Mouse (Mus musculus) embryo, embryonic 11 days (tissue): ENCODE measurements around the gene Vti1a.

Source experiments
- DNase-seq: peaks from one replicate; pipeline ENCODE4 v3.0.0-alpha.2; 2015

Vti1a gene

DNA sequence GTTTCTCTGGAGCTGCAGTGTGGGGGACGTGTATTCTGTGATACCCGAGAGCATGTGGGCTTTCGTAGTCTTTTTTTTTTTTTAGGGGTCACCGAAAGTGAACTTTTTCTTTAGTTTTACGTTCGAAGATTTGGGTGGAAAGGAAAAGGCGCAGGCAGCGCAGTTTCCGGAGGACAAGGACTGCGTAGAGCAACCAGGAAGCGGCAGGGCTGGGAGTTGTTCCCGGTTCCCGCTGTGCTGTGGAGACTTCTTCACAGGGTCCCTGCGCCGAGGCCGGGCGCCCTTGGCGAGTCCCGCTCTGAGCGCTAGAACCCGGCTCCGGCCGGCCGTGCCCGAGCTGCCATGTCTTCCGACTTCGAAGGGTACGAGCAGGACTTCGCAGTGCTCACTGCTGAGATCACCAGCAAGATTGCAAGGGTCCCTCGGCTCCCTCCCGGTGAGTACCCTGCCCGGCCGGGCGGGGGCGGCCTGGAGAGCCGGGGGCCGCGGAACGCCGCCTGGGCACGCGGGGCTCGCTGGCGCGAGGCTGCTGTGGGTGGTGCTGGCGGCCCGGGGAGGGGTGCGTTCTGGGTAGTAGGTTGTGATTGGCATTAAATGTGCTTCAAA lies at the start of gene Vti1a:
TSS of gene Vti1a (plus strand) at position 187 of the 606 bp plus-strand sequence.
- peak; percentile 93 for DNase-seq

DNA sequence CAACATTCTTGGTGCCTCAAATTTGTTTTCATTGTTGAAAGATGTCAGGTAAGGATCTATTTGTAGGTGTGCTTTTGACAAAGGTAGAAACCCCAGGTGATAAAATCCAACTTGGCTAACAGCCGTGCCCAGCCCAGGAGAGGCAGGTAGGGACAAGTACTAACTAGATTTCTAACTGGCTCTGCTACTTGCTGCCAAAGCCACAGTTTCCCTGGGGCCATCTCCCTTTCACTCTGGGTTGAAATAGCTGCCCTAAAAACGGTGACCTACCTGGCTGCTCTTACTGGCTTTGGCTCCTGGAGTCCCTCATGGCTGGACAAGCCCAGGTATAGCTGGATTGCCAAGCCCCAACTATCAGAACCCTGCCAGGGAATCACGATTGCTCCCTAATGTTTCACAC lies 49.3 kb upstream of the Vti1a start:
- no peak for DNase-seq

DNA sequence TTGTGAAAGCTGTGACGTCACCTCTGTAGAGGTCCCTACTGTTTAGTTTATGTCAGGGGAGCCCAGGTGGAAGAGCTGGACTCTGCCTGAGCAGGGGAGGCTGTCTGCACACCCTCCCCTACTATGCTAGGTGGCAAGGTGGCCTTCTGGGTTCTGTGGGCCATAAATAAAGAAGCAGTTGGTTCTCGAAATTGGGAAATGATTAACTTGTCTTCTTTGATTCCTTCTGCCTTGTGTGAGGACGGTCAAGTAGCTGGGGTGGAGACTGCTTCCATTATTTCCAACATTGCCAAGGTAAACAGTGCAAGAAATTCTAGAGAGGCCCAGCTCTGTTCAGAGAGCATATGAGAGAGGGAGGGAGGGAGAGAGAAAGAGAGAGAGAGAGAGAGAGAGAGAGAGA lies 47.9 kb upstream of the Vti1a start:
- DNase-seq = no peak

DNA sequence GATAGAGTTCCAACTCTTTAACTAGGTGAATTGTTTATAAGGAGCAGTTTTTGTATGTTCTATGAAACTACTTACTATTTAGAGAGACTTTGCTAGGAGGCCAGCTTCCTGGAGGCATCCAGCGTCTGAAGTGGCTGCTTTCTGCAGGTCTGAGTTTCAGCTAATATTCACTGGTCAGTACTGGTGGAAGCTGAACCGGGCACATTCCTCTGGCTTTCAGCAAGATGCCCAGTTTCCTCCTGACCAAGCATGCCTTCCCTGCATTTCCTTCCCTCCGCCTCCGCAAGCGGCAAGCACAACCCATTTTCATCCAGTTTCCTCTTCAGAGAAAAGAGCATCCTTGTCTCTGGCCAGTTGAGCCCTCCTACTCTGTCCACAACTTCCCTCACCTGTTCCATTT lies 47.0 kb upstream of the Vti1a start:
- DNase-seq = no peak

DNA sequence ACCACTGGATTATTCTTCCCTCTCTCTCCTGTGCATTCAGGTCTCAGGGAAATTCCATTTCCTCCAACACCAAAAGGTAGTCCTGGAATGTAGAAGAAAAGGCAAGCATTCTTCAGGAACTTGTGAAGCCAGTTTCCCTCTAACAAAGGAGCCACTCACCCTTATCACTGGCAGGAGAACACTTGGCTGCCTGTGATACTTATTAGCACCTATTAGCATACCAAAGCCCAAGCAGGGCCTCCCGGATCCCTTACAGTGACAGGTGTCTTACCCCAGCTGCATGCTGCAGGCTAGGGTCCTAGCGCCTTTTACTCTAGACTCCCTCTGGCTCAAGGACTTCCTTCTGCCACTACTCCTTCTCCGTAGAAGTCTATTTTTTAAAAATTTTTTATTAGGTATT lies 44.6 kb upstream of the Vti1a start:
- DNase-seq = peak; percentile 14

DNA sequence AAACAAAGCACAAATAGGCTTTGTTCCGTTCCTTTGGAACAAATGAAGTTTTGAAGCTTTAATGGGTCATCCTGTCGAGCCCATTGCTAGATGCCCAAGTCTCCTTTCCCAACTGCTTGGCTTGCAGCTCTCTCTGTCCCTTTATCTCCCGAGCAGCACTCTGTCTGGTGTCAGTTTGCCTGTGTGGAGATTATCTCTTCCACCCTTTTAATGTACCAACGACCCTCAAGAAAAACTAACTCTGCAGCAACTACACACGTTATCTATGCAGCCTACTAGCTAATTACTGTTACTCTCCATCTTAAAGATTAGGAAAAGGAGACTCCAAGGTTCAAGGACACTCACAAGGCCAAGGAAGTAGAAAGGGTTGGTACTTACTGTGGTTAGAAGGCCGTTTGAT lies 42.8 kb upstream of the Vti1a start:
- no peak for DNase-seq

DNA sequence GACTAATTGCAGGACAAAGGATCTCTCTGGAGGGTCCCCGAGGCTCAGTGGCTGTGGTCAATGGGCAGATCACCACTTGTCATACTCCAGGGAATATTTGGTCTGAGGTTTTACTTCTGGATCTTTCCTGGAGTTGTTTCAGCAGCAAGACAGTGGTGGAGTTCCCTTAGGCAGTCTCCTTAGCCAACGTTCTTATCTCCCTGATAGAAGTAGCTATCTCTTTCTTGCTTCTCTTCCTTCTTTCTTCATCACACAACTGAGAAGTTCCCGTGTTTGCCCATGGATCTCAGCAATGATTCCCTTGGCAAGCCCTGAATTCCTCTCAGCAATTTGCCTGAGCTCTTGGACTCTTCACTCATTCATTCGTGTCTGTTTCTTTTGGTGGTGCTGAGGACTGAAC lies 40.0 kb upstream of the Vti1a start:
- no peak for DNase-seq

DNA sequence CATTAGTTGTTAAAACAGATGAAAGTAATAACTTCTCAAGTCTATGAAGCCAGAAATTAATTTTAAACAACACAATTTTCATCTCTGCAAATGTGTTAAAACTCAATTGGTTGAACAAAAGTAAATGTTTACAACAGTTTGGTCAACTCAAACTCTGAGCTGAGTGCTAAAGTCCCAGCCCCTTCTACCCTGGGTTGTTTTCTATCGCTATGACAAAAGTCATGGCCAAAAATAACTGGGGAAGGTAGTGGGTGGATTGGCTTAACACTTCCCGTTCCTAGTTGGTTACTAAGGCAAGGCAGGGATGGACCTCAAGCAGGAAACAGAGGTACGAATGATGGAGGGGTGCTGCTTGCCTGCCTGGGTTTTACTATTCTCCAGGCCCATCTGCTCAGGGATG lies 39.3 kb upstream of the Vti1a start:
- DNase-seq = no peak

DNA sequence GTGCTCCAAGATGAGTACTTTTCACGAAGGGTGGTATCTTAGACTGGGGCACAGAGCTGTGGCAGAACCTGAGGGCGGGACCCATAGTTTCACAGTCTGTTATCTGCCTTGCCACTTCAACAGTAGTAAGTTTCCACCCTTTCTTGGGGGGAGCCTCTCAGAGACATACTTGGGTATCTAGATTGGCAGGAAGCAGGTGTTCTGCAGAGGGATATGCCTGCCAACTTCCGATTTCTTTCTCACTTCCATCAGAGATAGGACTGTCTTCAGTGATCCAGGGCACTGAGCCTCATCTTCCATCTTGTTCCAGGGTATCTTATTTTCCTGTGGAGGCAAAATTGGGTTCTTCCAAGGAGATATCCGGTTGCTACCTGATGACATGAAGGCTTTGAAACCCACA lies 32.0 kb upstream of the Vti1a start:
- no peak for DNase-seq

DNA sequence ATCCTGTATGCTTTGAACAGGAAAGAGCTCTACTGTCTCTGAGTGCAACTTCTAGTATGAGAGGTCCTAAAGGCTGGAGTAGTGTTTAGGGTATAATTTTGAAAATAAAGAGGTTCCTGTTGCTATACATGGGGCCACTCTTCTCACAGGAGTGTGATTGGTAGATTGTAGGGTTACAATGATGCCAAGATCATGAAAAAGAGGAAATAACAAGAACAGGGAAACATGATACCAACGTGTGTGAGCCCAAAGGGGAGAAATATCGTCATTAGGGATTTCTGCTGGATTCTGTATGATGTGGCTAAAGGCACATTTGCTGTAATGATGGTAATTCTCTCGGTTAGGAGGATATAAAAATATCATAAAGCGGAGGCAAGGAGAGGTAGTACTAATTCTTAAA lies 30.1 kb upstream of the Vti1a start:
- no peak for DNase-seq

DNA sequence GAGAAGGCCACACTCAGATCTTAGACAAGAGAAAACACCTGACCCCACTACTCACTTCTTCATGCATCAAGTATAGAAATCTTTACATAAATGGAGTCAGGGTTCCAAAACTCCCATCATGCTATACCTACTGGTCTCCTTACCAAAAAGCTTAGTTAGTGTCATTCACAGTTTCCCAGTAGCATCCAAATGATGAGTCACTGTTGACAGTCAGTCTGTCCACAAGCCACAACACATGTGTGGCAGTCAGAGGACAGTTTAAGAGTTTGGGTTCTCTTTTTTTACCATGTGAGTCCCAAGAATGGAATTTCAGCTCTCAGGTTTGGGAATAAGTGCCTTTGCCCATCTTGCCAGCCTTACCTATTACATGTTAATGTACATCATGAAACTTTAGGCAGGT lies 27.1 kb upstream of the Vti1a start:
- no peak for DNase-seq

DNA sequence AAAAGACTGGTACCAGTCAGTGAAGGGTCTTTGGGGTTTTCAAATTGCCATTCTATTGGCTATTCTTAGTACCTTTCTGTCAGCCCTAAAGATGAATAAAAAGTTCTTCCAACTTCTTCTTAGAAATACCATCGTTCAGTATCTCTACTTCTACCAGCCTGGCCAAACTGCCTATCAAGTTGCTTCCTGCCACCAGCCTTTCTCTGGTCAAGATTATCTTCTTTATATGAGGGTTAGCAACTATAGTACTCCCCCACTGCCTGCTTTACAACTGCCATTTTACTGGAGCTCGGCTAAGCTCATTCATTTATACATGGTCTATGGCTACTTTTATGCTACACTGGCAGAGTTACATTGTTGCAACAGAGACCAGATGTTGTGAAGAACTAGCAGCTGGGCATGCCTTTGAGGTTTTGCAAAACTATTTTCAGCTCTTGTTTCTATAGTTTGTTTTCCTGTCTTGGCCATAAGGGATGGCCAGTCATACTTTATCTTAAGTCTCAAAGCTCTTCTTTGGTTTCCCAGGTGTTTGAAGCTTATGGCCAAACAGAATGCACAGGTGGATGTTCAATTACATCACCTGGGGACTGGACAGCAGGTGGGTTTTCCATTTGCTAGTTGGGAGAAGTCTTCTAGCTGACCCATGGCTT lies 25.3 kb upstream of the Vti1a start:
- DNase-seq = no peak

DNA sequence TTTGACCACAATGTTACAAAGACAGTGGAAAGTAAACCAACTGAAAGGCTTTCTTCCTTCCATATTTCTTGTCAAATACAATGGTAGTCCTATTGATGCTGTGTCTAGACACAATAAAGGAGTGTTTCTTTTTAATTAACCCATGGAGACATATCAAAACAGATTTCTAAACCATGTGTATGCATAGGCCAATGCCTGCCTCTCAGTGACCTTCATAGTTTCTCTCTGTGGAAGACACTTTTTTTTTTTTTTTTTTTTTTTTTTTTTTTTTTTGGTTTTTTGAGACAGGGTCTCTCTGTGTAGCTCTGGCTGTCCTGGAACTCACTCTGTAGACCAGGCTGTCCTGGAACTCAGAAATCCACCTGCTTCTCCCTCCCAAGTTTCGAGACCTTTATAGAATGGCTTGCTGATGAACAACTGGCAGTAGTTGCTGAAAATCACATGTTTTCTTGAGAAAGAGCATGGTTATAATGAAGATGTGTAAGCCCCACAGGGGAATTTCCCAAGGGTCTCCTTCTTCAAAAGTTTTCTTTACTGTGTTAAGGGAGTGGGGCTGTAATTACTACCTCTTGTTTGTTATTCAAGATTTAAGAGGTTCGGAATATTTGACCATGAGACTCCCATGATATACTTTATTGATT lies 23.8 kb upstream of the Vti1a start:
- no peak for DNase-seq

DNA sequence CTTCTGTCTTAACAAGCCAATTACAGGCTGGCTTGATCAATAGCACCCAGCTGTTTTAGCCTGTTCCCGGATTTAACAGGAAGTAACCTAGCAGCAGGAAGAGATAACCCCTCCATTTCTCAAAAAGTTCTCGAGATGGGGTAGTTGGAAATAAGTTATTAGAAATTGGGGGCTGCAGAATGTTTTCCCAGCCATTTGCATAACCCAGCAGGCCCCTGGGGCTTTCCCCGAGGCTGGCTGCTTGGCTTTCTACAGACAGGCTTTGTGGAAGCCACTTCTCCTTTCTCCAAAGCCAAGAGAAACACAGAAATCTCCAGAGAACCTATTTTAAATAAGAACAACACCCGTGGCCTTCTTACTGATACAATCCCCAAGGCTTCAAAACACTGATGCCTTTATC lies 22.9 kb upstream of the Vti1a start:
- peak; percentile 9 for DNase-seq

DNA sequence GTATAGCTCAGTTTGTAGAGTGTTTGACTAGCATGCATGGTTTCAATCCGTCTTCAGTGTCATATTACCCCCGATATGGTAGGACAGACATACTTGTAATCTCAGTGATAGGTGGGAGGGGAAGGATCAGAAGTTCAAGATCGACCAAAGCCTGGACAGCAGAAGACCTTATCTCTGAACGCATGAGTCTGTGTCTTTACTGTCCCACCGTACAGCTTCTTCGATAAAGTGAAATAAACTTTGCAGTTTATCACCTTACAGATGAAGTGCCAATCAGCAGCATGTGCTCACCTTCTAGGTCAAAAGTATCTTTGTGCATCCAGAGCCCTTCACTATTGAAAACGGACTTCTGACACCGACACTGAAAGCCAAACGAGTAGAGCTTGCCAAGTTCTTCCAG lies 21.0 kb upstream of the Vti1a start:
- no peak for DNase-seq

DNA sequence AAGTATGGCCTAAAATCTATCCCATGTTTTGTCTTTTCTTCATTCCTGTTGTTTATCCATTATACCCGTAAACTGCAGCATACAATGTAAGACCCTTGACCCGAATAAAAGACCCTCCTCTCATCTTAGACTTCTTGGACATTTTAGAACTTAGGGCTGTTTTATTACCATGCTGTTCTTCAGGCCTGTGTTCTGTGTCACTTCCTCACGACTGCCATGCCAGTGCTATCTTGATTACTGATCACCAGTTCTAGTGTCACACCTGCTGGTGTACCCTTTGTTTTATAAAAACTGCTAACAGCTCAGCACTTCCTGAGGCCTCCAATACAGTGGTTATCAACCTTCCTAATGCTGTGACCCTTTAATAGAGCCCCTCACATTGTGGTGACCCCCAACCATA lies 20.5 kb upstream of the Vti1a start:
- DNase-seq = no peak

DNA sequence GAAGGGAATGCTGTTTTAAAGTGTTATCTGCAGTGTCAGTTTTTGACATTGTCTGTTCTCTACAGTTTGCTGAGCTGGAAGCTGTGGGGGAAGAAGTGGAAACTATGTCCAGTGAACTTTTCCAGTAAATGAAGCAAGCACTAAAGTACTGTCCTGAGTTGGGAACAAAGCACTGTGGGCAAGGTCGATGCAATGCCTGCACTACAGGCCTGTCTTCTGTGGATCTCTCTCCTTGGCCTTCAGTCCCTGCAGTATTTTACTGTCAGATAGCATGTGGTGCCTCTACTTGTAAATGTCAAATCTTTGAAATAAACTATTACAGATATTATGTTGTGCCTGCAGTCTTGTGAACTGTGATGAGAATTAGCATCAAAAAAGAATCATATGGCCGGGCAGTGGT lies 19.8 kb upstream of the Vti1a start:
- no peak for DNase-seq

DNA sequence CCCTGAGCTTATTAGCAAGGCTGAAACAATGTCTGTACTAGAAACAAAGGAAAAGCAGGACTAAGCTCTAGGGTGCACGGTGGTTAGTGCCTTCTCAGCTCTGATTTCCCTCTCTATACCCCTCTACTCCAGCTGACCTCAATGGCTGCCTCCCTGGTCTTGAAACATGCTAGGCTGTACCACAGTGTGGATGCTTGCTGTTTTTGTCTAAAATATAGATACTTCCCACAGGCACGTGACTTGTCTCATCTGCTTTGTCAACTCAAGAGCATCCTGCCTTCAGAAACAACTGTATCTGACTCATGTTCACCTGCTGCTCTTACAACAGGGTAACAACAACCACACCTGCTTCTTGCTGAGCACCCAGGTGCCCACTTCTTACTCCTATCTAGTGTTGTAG lies 18.6 kb upstream of the Vti1a start:
- DNase-seq = no peak

DNA sequence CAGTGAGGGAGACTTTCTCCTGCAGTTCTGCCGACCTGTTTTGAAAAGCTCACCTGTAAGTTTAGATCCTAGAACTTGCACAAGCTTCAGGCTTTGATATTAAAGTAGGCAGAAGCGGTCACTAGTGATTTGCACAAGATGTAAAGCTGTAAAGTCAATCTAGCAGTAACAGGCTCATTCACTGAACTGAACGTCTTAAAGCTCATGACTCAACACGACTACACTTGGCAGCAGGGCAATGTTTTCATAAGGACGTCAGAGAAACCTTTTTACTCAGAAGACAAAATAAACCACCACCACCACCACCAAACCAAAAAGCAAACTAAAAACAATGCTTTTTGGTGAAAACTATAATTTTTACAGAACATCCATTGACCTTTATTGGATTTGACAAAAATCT lies 18.1 kb upstream of the Vti1a start:
- DNase-seq = no peak

DNA sequence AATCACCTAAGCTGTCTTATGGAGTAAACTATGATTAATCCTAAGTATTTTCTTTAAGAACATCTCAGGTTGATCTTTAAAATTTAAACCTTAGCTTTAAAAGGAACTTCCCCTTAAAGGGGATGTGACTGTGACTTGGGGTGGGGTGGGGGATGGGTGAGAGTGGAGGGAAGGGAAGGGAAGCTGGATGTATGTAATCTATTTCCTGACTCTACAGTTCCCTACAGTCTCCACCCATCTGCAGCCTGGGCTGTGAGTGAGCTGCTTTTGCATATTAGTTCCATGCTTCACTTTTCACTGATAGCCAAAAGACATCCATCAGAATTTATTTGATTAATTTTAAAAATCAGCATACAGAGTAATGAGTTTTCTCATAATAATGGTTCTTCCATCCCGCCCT lies 16.7 kb upstream of the Vti1a start:
- no peak for DNase-seq

DNA sequence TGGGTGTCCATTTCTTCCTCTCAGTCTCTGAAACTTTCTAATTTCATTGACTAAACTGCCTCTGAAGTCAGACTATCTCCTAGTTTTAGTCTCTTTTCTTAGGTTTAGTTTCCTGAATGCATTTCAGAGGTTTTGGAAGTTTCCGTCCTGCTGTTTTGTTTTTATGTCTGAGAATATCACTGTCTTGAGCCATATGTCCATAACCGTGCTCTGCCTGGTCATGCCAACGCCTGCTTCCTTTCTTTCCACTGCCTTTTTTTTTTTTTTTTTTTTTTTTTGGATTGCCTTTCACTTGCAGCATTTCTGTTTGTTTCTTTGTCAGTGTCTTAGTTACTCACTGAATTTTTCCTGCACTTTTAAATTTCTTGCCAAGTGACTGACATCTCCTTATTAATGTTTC lies 15.6 kb upstream of the Vti1a start:
- DNase-seq = no peak

DNA sequence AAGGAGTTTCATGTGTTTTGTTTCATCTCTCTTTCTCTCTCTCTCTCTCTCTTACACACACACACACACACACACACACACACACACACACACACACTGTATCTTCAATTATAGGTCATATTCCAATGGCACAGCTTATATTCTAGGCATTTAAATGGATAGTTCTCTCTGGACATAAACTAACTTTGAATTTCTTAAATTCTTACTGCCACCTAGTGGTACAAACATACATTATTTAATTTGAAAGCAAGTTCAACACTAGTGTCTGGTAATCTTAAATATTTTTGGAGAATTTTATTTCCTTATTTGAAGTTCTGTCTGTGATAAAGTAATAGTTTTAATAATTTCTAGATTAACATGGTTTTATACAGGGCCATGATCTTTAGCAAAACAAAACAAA lies 11.1 kb upstream of the Vti1a start:
- DNase-seq = peak; percentile 45

DNA sequence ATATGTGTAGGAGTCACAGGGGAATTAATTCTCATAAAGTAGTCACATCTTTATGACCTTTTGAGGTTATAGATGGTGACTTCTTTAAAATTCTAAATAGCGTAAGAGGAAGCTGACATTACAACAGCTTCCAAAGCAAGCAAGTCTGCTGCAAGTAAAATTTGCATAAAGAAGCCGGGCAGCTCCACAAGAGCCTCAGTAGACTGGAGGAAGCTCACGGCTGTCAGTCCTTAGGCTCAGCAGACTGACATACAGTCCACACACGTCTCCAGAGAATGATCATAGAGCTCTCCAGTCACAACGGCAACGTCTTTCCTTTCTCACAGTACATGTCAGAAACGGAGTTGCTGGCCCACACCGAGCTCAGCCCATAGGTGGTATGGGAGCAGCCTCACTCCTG lies 4.2 kb upstream of the Vti1a start:
- no peak for DNase-seq

DNA sequence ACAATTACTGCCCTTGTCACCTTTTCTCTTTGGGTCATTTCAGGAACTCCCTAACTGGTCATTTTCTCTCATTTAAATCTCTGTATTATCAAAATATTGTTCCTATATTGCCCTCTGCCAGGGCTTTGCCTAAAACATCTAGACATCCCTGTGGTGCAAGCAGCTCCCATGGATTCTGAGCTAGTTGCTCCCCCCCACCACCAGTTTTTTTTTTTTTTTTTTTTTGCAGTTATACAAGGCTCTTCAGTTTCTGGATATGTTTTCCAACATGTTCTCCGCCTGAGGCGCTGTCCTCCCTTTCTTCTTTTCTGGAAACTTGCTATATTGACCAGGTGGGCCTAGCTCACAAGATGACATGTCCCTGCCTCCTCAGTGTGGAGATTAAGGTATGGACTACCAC lies 2.4 kb upstream of the Vti1a start:
- no peak for DNase-seq
